In the genomic region with DNA sequence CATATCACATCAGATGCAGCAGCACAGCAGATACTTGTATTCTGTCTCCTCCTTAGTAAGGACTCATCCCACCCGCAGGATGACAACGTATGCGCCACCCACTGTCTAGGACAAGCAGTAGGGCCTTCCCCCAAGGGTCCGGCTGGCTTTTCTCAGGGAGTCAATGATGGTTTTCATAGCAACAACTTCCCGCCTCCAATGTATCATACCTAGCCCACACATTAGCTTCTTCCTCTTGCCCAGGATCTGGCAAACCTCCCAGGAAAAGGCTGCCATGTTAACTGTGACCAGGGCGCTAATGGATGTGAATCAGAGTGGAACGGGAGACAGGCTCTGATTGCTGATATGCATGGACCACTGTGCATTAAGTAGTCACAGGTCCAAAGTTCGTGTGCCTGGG, we compare ENCODE assay signal across 15 mouse cellular contexts. TPM values are rescaled to one million over a fixed set of nuclear protein-coding genes. Genes with fewer than 3 reads are reported as not detected.
DNase-seq lines count a peak whose midpoint lies in the region; ATAC-seq and TF ChIP-seq lines count a peak whose summit lies in the region.
"Had no signal": no experiment of that assay in that cellular context is flagged by ENCODE, and none has a peak within 500 bp of the region (broad histone marks: within the 10 kb centered on the region; RNA-seq: fewer than 3 reads in every experiment).

No protein-coding gene starts in this region.

- no peak overlapping the region for H3K27ac ChIP-seq in hindbrain, postnatal 0 days
- H3K27ac ChIP-seq in hindbrain, embryonic 14.5 days = no peak overlapping the region
- H3K27ac ChIP-seq in lung, embryonic 14.5 days (ENCODE audit: low read depth) = peak overlapping the region; percentile 83; the same call in 1 of the 2 replicates
- H3K27ac ChIP-seq: limb, embryonic 12.5 days; liver, embryonic 15.5 days had no signal

- 0 out of 2 replicates have a peak, but pooled peaks cover 4% of the 10 kb centered on the region for H3K4me1 ChIP-seq in hindbrain, postnatal 0 days (ENCODE audit: insufficient read depth, low read length)
- 0 out of 2 replicates have a peak, but pooled peaks cover 2% of the 10 kb centered on the region for H3K4me1 ChIP-seq in hindbrain, embryonic 14.5 days (replicated peaks; ENCODE audit: control insufficient read depth, insufficient read depth, low read length)
- peaks cover 31% of the 10 kb centered on the region for H3K4me1 ChIP-seq in lung, embryonic 14.5 days (ENCODE audit: insufficient read depth)

- WGBS in hindbrain, postnatal 0 days = 68% methylated on average over 8 of the region's 8 CpGs
- 70% methylated on average over 8 of the region's 8 CpGs for WGBS in hindbrain, embryonic 14.5 days
- WGBS in lung, embryonic 14.5 days = 65% methylated on average over 8 of the region's 8 CpGs

- H3K4me3 ChIP-seq in hindbrain, postnatal 0 days (ENCODE audit: low read length) = no peak overlapping the region
- no peak overlapping the region for H3K4me3 ChIP-seq in hindbrain, embryonic 14.5 days (replicated peaks; ENCODE audit: low read length)
- H3K4me3 ChIP-seq in lung, embryonic 14.5 days (ENCODE audit: low read depth, low read length) = no peak overlapping the region
- H3K4me3 ChIP-seq: limb, embryonic 12.5 days; liver, embryonic 15.5 days had no signal

- no peaks in the 10 kb centered on the region for H3K36me3 ChIP-seq in hindbrain, postnatal 0 days (ENCODE audit: insufficient read depth, low read length)
- no peaks in the 10 kb centered on the region for H3K36me3 ChIP-seq in hindbrain, embryonic 14.5 days (replicated peaks; ENCODE audit: control insufficient read depth, insufficient read depth)
- H3K36me3 ChIP-seq in lung, embryonic 14.5 days (ENCODE audit: insufficient read depth) = peaks cover 2% of the 10 kb centered on the region; the same call in 1 of the 2 replicates
- H3K36me3 ChIP-seq: G1E; limb, embryonic 12.5 days; liver, embryonic 15.5 days had no signal

- no peaks in the 10 kb centered on the region for H3K27me3 ChIP-seq in hindbrain, postnatal 0 days (ENCODE audit: insufficient read depth, low read length)
- no peaks in the 10 kb centered on the region for H3K27me3 ChIP-seq in hindbrain, embryonic 14.5 days (ENCODE audit: control insufficient read depth, insufficient read depth, low read length)
- H3K27me3 ChIP-seq in lung, embryonic 14.5 days (ENCODE audit: insufficient read depth, low read length) = no peaks in the 10 kb centered on the region
- H3K27me3 ChIP-seq: limb, embryonic 12.5 days; liver, embryonic 15.5 days had no signal

- H3K4me2 ChIP-seq in hindbrain, postnatal 0 days (ENCODE audit: low read depth, low read length) = no peak overlapping the region
- no peak overlapping the region for H3K4me2 ChIP-seq in hindbrain, embryonic 14.5 days (replicated peaks)
- H3K4me2 ChIP-seq in lung, embryonic 14.5 days = no peak overlapping the region
- H3K4me2 ChIP-seq: limb, embryonic 12.5 days; liver, embryonic 15.5 days had no signal

- TF ChIP-seq CTCF in hindbrain, postnatal 0 days (IDR thresholded peaks at IDR 0.05; ENCODE audit: low read depth) = no peak
- TF ChIP-seq CTCF in lung, embryonic 14.5 days (IDR thresholded peaks at IDR 0.05; ENCODE audit: low read depth) = no peak

- 0 out of 2 replicates have a peak, but pooled peaks have one; percentile 43 for ATAC-seq in hindbrain, postnatal 0 days
- no peak for ATAC-seq in hindbrain, embryonic 14.5 days (ENCODE audit: low FRiP score)
- ATAC-seq in lung, embryonic 14.5 days (ENCODE audit: insufficient read depth) = peak; percentile 22; the same call in 1 of the 2 replicates

- no peaks in the 10 kb centered on the region for H3K9me3 ChIP-seq in hindbrain, postnatal 0 days (ENCODE audit: low read length)
- H3K9me3 ChIP-seq in hindbrain, embryonic 14.5 days (ENCODE audit: control insufficient read depth, low read length) = no peaks in the 10 kb centered on the region
- H3K9me3 ChIP-seq in lung, embryonic 14.5 days (ENCODE audit: low read depth, low read length) = no peaks in the 10 kb centered on the region
- H3K9me3 ChIP-seq: G1E; limb, embryonic 12.5 days; liver, embryonic 15.5 days had no signal

- no peak for DNase-seq in hindbrain, postnatal 0 days (ENCODE audit: low spot score)
- no peak for DNase-seq in hindbrain, embryonic 14.5 days (ENCODE audit: low spot score)
- peak; percentile 69 for DNase-seq in lung, embryonic 14.5 days
- DNase-seq in lung, adult 18-20 months = no peak
- DNase-seq in right cerebral cortex, adult 2 months (ENCODE audit: low spot score in 2 of 2) = peak; percentile 43 to 66
- no peak for DNase-seq in right cerebral cortex, postnatal 36 days (ENCODE audit: low spot score in 2 of 2)
- DNase-seq in telencephalon, adult 2 months (ENCODE audit: low read depth, low spot score) = peak; percentile 36
- DNase-seq in adrenal gland, postnatal 25 days = no peak
- DNase-seq: cerebellum, adult 11-12 months; heart, postnatal 14 days; layer of hippocampus, adult 9-11 months; thymus, adult 2 months had no signal

- no peak overlapping the region for H3K9ac ChIP-seq in hindbrain, postnatal 0 days (replicated peaks; ENCODE audit: low read length)
- H3K9ac ChIP-seq in hindbrain, embryonic 14.5 days = no peak overlapping the region
- no peak overlapping the region for H3K9ac ChIP-seq in lung, embryonic 14.5 days
- H3K9ac ChIP-seq: limb, embryonic 12.5 days; liver, embryonic 15.5 days had no signal

RNA-seq across cellular contexts. Expression of gene Col4a2, which starts 12.2 kb away (rescaled TPM):
- total RNA-seq in hindbrain, postnatal 0 days (2014; rRNA removed) = 76.6 and 95.8 TPM in 2 replicates
- 26.5 and 27.8 TPM in 2 replicates for polyA plus RNA-seq in hindbrain, postnatal 0 days (2015; fragmentation: Nextera tagmentation; extraction: Ambion mirVana)
- polyA plus RNA-seq in hindbrain, embryonic 14.5 days (2014; fragmentation: Nextera tagmentation; extraction: Ambion mirVana) = 41.6 and 46.4 TPM in 2 replicates
- polyA plus RNA-seq in lung, embryonic 14.5 days (2014; fragmentation: Nextera tagmentation; extraction: Ambion mirVana) = 103 and 111 TPM in 2 replicates
- total RNA-seq in adrenal gland, postnatal 25 days (2021) = 214 and 239 TPM in 2 replicates
- polyA plus RNA-seq: G1E had no signal

RNA-seq across cellular contexts. Expression of gene Col4a1, which starts 12.2 kb away (rescaled TPM):
- 203 and 254 TPM in 2 replicates for total RNA-seq in hindbrain, postnatal 0 days (2014; rRNA removed)
- 46.4 and 55.6 TPM in 2 replicates for polyA plus RNA-seq in hindbrain, postnatal 0 days (2015; fragmentation: Nextera tagmentation; extraction: Ambion mirVana)
- 121 and 135 TPM in 2 replicates for polyA plus RNA-seq in hindbrain, embryonic 14.5 days (2014; fragmentation: Nextera tagmentation; extraction: Ambion mirVana)
- 372 and 389 TPM in 2 replicates for polyA plus RNA-seq in lung, embryonic 14.5 days (2014; fragmentation: Nextera tagmentation; extraction: Ambion mirVana)
- total RNA-seq in adrenal gland, postnatal 25 days (2021) = 385 and 411 TPM in 2 replicates
- polyA plus RNA-seq: G1E had no signal

Comparison
In these comparisons a context has a peak if more than half of its experiments do, and no peak if none do; other contexts are left out.
1. DNase-seq: peak in lung, embryonic 14.5 days (single experiment), right cerebral cortex, adult 2 months (2 of 2) and telencephalon, adult 2 months (single experiment); none in hindbrain, postnatal 0 days (single experiment), hindbrain, embryonic 14.5 days (single experiment), lung, adult 18-20 months (0 of 2), right cerebral cortex, postnatal 36 days (0 of 2) and adrenal gland, postnatal 25 days (single experiment).